Mouse (Mus musculus) kidney, adult 2 months (tissue): Measurements from ENCODE around the gene H2al1b. TPM values are rescaled to one million over a fixed set of nuclear protein-coding genes. Genes with fewer than 3 reads are reported as not detected.
"Not testable (repeated sequence)": the region's sequence is repeated elsewhere in the genome, so short reads cannot be mapped to it uniquely, and the experiment has no call there.

Source experiments
- DNase-seq: peaks from one replicate; pipeline ENCODE4 v3.0.0; 2021
- H3K27ac ChIP-seq: fragments of 200-500 bp; 2 replicates; pipeline ENCODE4 v1.5.1; 2012; ENCODE audit warnings: low read depth, low read length, control low read depth, inconsistent platforms; ENCODE audit not compliant: insufficient read depth
- H3K27me3 ChIP-seq: fragments of 200-500 bp; replicated peaks from 2 replicates; pipeline ENCODE4 v1.6.1; 2012; ENCODE audit warnings: mild to moderate bottlenecking, moderate library complexity, low read length, inconsistent platforms; ENCODE audit not compliant: control insufficient read depth, insufficient read depth
- H3K36me3 ChIP-seq: fragments of 200-500 bp; 2 replicates; pipeline ENCODE4 v1.6.1; 2012; ENCODE audit warnings: mild to moderate bottlenecking, moderate library complexity, low read length, inconsistent platforms; ENCODE audit not compliant: control insufficient read depth, insufficient read depth
- H3K4me1 ChIP-seq: fragments of 200-500 bp; 2 replicates; pipeline ENCODE4 v1.6.1; 2011; ENCODE audit warnings: low read length; ENCODE audit not compliant: control insufficient read depth, insufficient read depth
- H3K4me3 ChIP-seq: fragments of 200-500 bp; 2 replicates; pipeline ENCODE4 v1.5.1; 2011; ENCODE audit warnings: mild to moderate bottlenecking, low read depth, low read length, control low read depth; ENCODE audit not compliant: insufficient read depth
- CTCF ChIP-seq: fragments of 200-500 bp; conservative IDR thresholded peaks from 2 replicates; pipeline ENCODE4 v1.5.1; 2011; ENCODE audit warnings: low read depth, mild to moderate bottlenecking, control low read depth, low read length, moderate library complexity, mixed read lengths; ENCODE audit not compliant: insufficient read depth, insufficient read length
- POLR2A ChIP-seq: fragments of 200-500 bp; IDR thresholded peaks from one replicate; pipeline ENCODE4 v1.6.1; 2011; ENCODE audit warnings: low read depth, low read length, control low read depth
- WGBS: fragments of 180-500 bp; shearing (Covaris S2); methylation state at CpG from one replicate; pipeline ENCODE4 v1.1.7; 2018; 5-methylcytosine and 5-hydroxymethylcytosine counted together
- polyA plus RNA-seq: library from polyadenylated mRNA; depleted of rRNA; stranded (reverse); fragments of >200 nt; gene quantifications from 2 replicates; pipeline ENCODE4 v1.2.3, GENCODE M21; 2012

Gene H2al1b
- polyA plus RNA-seq, 1 experiment: not detected

DNA sequence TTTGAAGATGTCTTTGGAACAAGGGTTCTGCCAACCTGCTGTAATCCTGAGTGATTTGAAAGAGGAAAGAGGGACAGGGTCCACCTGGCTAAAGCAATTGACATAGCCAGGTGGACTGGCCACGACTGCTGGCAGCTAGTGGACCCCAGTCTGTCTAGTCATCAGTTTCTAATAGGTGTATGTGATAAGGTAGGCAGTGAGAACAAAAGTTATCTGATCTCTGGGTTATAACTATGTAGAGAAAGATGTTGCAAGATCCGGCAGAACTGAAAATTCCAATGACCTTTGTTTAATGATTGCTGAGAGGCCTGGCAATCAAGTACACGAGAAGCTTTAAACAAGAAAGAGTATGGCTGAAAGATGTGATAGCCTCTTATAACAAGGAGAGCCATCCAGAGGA lies 29.0 kb upstream of the H2al1b start:
- Histone ChIP-seq H3K4me1 (no peaks in the 10 kb centered on the region), H3K27ac (no peak overlapping the region), H3K27me3 (no peaks in the 10 kb centered on the region), H3K36me3 (no peaks in the 10 kb centered on the region), H3K4me3 (no peak overlapping the region)
- WGBS: 49% methylated on average over 3 of the region's 3 CpGs
- TF ChIP-seq CTCF (no peak), POLR2A (no peak)
- no peak for DNase-seq

DNA sequence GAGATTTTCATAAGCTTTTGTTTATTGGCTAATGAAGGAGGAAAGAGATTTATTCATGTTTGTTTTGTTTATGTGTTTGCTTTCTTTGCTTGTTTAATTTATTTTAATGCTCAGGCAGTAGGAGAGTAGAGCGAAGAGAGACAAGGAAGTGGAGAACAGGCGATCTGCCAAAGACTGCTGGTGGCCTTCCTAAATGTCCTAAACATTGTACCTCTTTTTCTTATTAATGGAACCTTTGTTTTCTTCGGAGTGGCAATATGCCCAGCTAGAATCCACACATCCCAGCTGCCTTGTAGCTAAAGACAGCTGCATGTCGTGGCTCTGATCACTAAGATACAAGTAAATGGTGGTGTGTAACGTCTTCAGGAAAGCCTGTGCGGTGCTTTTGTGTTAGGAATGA lies 25.1 kb upstream of the H2al1b start:
- Histone ChIP-seq H3K27me3 (no peaks in the 10 kb centered on the region), H3K4me3 (no peak overlapping the region), H3K27ac (no peak overlapping the region), H3K36me3 (no peaks in the 10 kb centered on the region), H3K4me1 (no peaks in the 10 kb centered on the region)
- TF ChIP-seq POLR2A (no peak), CTCF (no peak)
- WGBS: 84% methylated on average over 6 of the region's 6 CpGs
- no peak for DNase-seq

DNA sequence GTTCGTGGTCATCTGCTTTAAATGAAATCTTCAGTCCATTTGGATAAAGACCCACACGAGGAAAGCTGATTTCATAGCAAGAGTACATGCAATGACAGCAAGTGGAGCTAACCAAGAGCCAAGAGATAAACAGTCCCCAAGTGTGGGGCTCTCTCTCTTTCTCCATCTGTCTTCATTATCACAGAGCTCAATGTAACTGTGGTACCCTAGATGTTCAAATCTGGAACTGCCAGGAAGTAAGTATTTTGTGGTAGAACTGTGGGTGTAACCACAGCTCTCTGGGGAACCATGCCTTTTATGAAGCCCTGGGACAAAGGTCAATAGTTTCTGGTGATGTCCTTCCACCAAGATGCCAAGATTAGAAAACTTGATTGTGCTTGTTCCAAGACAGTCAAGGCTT lies 21.5 kb upstream of the H2al1b start:
- no peaks in the 10 kb centered on the region for H3K36me3 ChIP-seq
- WGBS: 69% methylated on average over 2 of the region's 2 CpGs
- DNase-seq: no peak

DNA sequence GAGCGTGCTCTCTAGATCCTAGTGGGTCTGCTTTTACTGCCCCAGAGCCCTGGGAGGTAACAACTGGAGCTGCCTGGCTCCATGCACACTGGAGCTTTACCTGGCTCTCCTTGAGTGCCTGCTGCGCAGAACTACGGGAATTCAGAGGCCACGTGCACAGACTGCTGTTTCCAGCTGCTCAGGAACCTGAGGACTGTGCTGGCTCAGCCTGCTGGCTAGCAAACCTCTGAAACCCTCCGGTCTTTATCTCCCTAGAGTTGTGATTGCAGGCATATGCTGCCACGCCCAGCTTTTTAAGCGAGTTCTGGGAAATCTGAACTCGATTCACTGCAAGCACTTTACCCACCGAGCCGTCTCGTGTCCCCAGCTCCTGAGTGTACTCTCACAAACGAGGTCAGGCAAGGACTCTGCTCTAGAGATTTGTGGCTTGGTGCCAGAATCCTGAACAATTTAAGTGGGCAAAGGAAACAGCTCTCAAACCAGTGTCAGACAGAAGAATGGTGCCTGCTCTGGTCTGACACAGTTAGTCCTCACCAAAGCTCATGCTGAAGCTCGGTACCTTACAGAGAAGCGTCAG lies 13.8 kb upstream of the H2al1b start:
- DNase-seq: peak; percentile 3
- H3K4me3 ChIP-seq: no peak overlapping the region
- no peaks in the 10 kb centered on the region; the same call in 1 of the 2 replicates for H3K27me3 ChIP-seq
- no peaks in the 10 kb centered on the region for H3K36me3 ChIP-seq
- no peaks in the 10 kb centered on the region for H3K4me1 ChIP-seq
- WGBS: 37% methylated on average over 14 of the region's 14 CpGs
- H3K27ac ChIP-seq: no peak overlapping the region
- no peak for TF ChIP-seq POLR2A
- TF ChIP-seq CTCF: no peak

More for the DNA sequence above, 21.5 kb upstream of the H2al1b start:
- Histone ChIP-seq H3K27me3 (no peaks in the 10 kb centered on the region), H3K4me1 (no peaks in the 10 kb centered on the region), H3K27ac (no peak overlapping the region), H3K4me3 (no peak overlapping the region)
- TF ChIP-seq POLR2A: no peak
- TF ChIP-seq CTCF: no peak

DNA sequence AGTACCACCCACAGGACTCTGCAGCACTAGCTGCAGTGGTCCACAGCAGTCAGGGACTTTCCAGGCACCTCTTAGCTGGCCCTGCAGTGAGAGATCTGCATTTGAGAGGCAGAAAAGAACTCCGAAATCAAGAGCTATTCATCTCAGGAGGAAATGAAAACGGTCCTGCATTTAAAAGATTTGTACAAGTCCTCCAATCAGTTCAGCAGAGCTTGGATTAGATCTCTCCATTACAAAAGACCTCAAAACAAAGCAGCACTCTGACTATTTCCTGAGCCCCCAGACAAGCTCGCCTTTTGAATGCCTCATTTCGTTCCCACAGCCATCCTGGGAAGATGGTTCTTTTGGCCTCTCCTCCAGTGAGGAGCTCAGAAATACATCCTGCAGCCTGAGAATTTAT lies 13.0 kb upstream of the H2al1b start:
- H3K27ac ChIP-seq: no peak overlapping the region
- H3K4me3 ChIP-seq: no peak overlapping the region
- no peak for DNase-seq
- no peaks in the 10 kb centered on the region for H3K4me1 ChIP-seq
- H3K27me3 ChIP-seq: no peaks in the 10 kb centered on the region; the same call in 1 of the 2 replicates
- WGBS: 78% methylated on average over 4 of the region's 4 CpGs
- TF ChIP-seq CTCF (no peak), POLR2A (no peak)
- H3K36me3 ChIP-seq: no peaks in the 10 kb centered on the region

DNA sequence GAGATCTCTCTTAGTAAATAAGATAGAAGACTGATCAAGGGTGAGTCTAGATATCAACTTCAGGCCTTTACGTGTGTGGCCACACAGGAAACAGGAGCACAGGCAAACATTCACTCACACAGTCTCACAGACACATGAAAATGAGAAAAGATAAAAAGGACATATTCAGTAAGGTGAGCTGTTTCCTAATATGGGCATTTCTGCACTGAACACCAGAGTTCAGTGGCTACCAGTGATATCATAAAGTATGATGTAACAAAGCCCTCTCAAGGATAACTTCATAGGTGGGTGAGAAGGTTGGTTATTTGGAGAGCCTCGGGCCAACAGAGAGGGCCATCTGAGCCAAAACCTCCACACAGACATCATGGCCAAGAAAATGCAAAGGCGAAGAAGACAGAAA lies 3.3 kb upstream of the H2al1b start, which contains the start of gene H2al1a:
Gene H2al1a (plus strand): TSS at position 301 of the 400 bp plus-strand sequence.
- no CpG with 5 or more reads among the region's 3 CpGs for WGBS
- H3K4me3 ChIP-seq, H3K36me3 ChIP-seq, H3K27ac ChIP-seq, DNase-seq, H3K27me3 ChIP-seq, H3K4me1 ChIP-seq: not testable (repeated sequence)

DNA sequence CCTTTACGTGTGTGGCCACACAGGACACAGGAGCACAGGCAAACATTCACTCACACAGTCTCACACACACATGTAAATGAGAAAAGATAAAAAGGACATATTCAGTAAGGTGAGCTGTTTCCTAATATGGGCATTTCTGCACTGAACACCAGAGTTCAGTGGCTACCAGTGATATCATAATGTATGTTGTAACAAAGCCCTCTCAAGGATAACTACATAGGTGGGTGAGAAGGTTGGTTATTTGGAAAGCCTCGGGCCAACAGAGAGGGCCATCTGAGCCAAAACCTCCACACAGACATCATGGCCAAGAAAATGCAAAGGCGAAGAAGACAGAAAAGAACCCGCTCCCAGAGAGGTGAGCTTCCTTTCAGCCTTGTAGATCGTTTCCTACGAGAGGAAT lies 3.1 kb downstream of the H2al1b start, which contains the start of gene H2al1c:
Gene H2al1c (plus strand): TSS at position 301 of the 400 bp plus-strand sequence.
- not testable (repeated sequence) for H3K27me3 ChIP-seq, H3K4me1 ChIP-seq, H3K4me3 ChIP-seq, H3K27ac ChIP-seq, H3K36me3 ChIP-seq, DNase-seq
- 94% methylated on average over 2 of the region's 6 CpGs for WGBS

DNA sequence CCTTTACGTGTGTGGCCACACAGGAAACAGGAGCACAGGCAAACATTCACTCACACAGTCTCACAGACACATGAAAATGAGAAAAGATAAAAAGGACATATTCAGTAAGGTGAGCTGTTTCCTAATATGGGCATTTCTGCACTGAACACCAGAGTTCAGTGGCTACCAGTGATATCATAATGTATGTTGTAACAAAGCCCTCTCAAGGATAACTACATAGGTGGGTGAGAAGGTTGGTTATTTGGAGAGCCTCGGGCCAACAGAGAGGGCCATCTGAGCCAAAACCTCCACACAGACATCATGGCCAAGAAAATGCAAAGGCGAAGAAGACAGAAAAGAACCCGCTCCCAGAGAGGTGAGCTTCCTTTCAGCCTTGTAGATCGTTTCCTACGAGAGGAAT lies 6.3 kb downstream of the H2al1b start, which contains the start of gene H2al1d:
Gene H2al1d (plus strand): TSS at position 301 of the 400 bp plus-strand sequence.
- DNase-seq, H3K36me3 ChIP-seq, H3K4me1 ChIP-seq, H3K27me3 ChIP-seq, H3K27ac ChIP-seq, H3K4me3 ChIP-seq: not testable (repeated sequence)
- WGBS: no CpG with 5 or more reads among the region's 6 CpGs

DNA sequence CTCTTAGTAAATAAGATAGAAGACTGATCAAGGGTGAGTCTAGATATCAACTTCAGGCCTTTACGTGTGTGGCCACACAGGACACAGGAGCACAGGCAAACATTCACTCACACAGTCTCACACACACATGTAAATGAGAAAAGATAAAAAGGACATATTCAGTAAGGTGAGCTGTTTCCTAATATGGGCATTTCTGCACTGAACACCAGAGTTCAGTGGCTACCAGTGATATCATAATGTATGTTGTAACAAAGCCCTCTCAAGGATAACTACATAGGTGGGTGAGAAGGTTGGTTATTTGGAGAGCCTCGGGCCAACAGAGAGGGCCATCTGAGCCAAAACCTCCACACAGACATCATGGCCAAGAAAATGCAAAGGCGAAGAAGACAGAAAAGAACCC lies 9.4 kb downstream of the H2al1b start, which contains the start of gene H2al1e:
Gene H2al1e (plus strand): TSS at position 301 of the 400 bp plus-strand sequence.
- H3K27ac ChIP-seq, H3K27me3 ChIP-seq, DNase-seq, H3K4me1 ChIP-seq, H3K4me3 ChIP-seq, H3K36me3 ChIP-seq: not testable (repeated sequence)
- no CpG with 5 or more reads among the region's 3 CpGs for WGBS

DNA sequence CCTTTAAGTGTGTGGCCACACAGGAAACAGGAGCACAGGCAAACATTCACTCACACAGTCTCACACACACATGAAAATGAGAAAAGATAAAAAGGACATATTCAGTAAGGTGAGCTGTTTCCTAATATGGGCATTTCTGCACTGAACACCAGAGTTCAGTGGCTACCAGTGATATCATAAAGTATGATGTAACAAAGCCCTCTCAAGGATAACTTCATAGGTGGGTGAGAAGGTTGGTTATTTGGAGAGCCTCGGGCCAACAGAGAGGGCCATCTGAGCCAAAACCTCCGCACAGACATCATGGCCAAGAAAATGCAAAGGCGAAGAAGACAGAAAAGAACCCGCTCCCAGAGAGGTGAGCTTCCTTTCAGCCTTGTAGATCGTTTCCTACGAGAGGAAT lies 12.6 kb downstream of the H2al1b start, which contains the start of gene H2al1f:
Gene H2al1f (plus strand): TSS at position 301 of the 400 bp plus-strand sequence.
- H3K27me3 ChIP-seq, H3K4me1 ChIP-seq, DNase-seq, H3K4me3 ChIP-seq, H3K27ac ChIP-seq, H3K36me3 ChIP-seq: not testable (repeated sequence)
- no CpG with 5 or more reads among the region's 6 CpGs for WGBS

DNA sequence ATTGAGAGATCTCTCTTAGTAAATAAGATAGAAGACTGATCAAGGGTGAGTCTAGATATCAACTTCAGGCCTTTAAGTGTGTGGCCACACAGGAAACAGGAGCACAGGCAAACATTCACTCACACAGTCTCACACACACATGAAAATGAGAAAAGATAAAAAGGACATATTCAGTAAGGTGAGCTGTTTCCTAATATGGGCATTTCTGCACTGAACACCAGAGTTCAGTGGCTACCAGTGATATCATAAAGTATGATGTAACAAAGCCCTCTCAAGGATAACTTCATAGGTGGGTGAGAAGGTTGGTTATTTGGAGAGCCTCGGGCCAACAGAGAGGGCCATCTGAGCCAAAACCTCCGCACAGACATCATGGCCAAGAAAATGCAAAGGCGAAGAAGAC lies 15.7 kb downstream of the H2al1b start, which contains the start of gene H2al1g:
Gene H2al1g (plus strand): TSS at position 301 of the 400 bp plus-strand sequence.
- not testable (repeated sequence) for H3K36me3 ChIP-seq, DNase-seq, H3K4me1 ChIP-seq, H3K27ac ChIP-seq, H3K4me3 ChIP-seq, H3K27me3 ChIP-seq
- no CpG with 5 or more reads among the region's 3 CpGs for WGBS
